Mouse (Mus musculus): Measurements from ENCODE around the gene Pfdn2. TPM values are rescaled to one million over a fixed set of nuclear protein-coding genes. Genes with fewer than 3 reads are reported as not detected.

Gene Pfdn2
- polyA plus RNA-seq, 1 experiment from 2014 or later = 64.1 TPM

- no peak for TF ChIP-seq EP300 (IDR thresholded peaks at IDR 0.05)
- TF ChIP-seq CTCF (IDR thresholded peaks at IDR 0.05) = no peak
Measured at GRCm38 (mm10) chr1:171402991-171403390, 57.5 kb downstream of the Pfdn2 start.

DNA sequence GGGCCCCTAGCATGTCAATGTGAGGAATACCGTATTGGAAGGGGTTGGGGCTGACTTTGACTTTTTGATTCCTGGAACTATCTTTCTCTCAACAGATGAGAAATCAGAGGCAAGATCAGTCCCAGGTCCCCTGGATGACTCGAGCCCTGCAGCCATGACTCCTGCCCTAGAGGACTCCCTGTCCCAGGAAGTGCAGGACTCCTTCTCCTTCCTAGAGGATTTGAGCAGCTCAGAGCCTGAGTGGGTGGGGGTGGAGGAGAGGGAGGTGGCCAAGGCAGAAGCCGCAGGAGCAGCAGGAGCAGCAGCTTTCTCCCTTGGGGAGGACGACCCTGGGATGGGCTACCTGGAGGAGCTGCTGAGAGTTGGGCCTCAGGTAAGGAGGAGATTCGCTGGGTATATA, 61.8 kb downstream of the Pfdn2 start:
- WGBS = 70% methylated on average over 5 of the region's 5 CpGs
- Histone ChIP-seq H3K9me3 (ENCODE audit: low read length) (no peaks in the 10 kb centered on the region), H3K27ac (ENCODE audit: low read length) (no peak overlapping the region), H3K27me3 (replicated peaks; ENCODE audit: insufficient read depth, low read length) (no peaks in the 10 kb centered on the region), H3K9ac (replicated peaks; ENCODE audit: low read depth) (no peak overlapping the region), H3K4me3 (ENCODE audit: low read depth, low read length) (no peak overlapping the region), H3K4me1 (ENCODE audit: insufficient read depth, low read depth, low read length) (no peaks in the 10 kb centered on the region), H3K4me2 (replicated peaks; ENCODE audit: low read depth, low read length) (no peak overlapping the region), H3K36me3 (ENCODE audit: insufficient read depth, low read length) (no peaks in the 10 kb centered on the region)
- no peak for DNase-seq (ENCODE audit: low spot score)
- ATAC-seq = no peak
- no peak for TF ChIP-seq CTCF (IDR thresholded peaks at IDR 0.05)
- no peak for TF ChIP-seq EP300 (IDR thresholded peaks at IDR 0.05)

More at GRCm38 (mm10) chr1:171402991-171403390, 57.5 kb downstream of the Pfdn2 start:
- H3K36me3 ChIP-seq (ENCODE audit: insufficient read depth, low read length) = no peaks in the 10 kb centered on the region
- no peaks in the 10 kb centered on the region for H3K4me1 ChIP-seq (ENCODE audit: insufficient read depth, low read depth, low read length)
- ATAC-seq (no peak), DNase-seq (ENCODE audit: low spot score) (no peak)
- H3K27me3 ChIP-seq (replicated peaks; ENCODE audit: insufficient read depth, low read length) = no peaks in the 10 kb centered on the region
- H3K27ac ChIP-seq (ENCODE audit: low read length) = no peak overlapping the region
- H3K9ac ChIP-seq (replicated peaks; ENCODE audit: low read depth) = no peak overlapping the region
- H3K9me3 ChIP-seq (ENCODE audit: low read length) = no peaks in the 10 kb centered on the region
- WGBS = 82% methylated on average over 7 of the region's 9 CpGs
- no peak overlapping the region for H3K4me2 ChIP-seq (replicated peaks; ENCODE audit: low read depth, low read length)
- no peak overlapping the region for H3K4me3 ChIP-seq (ENCODE audit: low read depth, low read length)

Other genes with a start within 250 kb of the Pfdn2 start
- 32.2 and 33.2 TPM in 2 replicates for gene Cfap126, start 231.8 kb upstream of the Pfdn2 start, polyA plus RNA-seq (2015; fragmentation: Nextera tagmentation; extraction: Ambion mirVana)
- 145 and 157 TPM in 2 replicates for gene Sdhc, start 195.1 kb upstream of the Pfdn2 start, polyA plus RNA-seq (2015; fragmentation: Nextera tagmentation; extraction: Ambion mirVana)
- gene Mpz, start 195.0 kb upstream of the Pfdn2 start, polyA plus RNA-seq (2015; fragmentation: Nextera tagmentation; extraction: Ambion mirVana) = 0.62 and 0.73 TPM in 2 replicates
- gene Pcp4l1, start 149.4 kb upstream of the Pfdn2 start, polyA plus RNA-seq (2015; fragmentation: Nextera tagmentation; extraction: Ambion mirVana) = 3.3 and 4.4 TPM in 2 replicates
- gene Nr1i3, start 131.7 kb upstream of the Pfdn2 start, polyA plus RNA-seq (2015; fragmentation: Nextera tagmentation; extraction: Ambion mirVana) = 0.07 and 0.08 TPM in 2 replicates
- gene Tomm40l, start 123.2 kb upstream of the Pfdn2 start, polyA plus RNA-seq (2015; fragmentation: Nextera tagmentation; extraction: Ambion mirVana) = 14.9 and 17.1 TPM in 2 replicates
- 2.3 and 5.5 TPM in 2 replicates for gene Apoa2, start 120.6 kb upstream of the Pfdn2 start, polyA plus RNA-seq (2015; fragmentation: Nextera tagmentation; extraction: Ambion mirVana)
- 121 and 130 TPM in 2 replicates for gene Fcer1g, start 111.3 kb upstream of the Pfdn2 start, polyA plus RNA-seq (2015; fragmentation: Nextera tagmentation; extraction: Ambion mirVana)
- gene Adamts4, start 95.2 kb upstream of the Pfdn2 start, polyA plus RNA-seq (2015; fragmentation: Nextera tagmentation; extraction: Ambion mirVana) = 2.7 and 3.3 TPM in 2 replicates
- 172 and 188 TPM in 2 replicates for gene Ndufs2, start 94.3 kb upstream of the Pfdn2 start, polyA plus RNA-seq (2015; fragmentation: Nextera tagmentation; extraction: Ambion mirVana)
- gene B4galt3, start 75.3 kb upstream of the Pfdn2 start, polyA plus RNA-seq (2015; fragmentation: Nextera tagmentation; extraction: Ambion mirVana) = 68.4 and 77.0 TPM in 2 replicates
- gene Ppox, start 64.5 kb upstream of the Pfdn2 start, polyA plus RNA-seq (2015; fragmentation: Nextera tagmentation; extraction: Ambion mirVana) = 28.4 and 30.6 TPM in 2 replicates
- gene Usp21, start 57.7 kb upstream of the Pfdn2 start, polyA plus RNA-seq (2015; fragmentation: Nextera tagmentation; extraction: Ambion mirVana) = 38.3 and 40.9 TPM in 2 replicates
- 95.4 and 100 TPM in 2 replicates for gene Ufc1, start 50.6 kb upstream of the Pfdn2 start, polyA plus RNA-seq (2015; fragmentation: Nextera tagmentation; extraction: Ambion mirVana)
- 43.0 and 44.4 TPM in 2 replicates for gene Dedd, start 16.5 kb upstream of the Pfdn2 start, polyA plus RNA-seq (2015; fragmentation: Nextera tagmentation; extraction: Ambion mirVana)
- 39.9 and 45.5 TPM in 2 replicates for gene Nit1, start within 50 bp of the Pfdn2 start, polyA plus RNA-seq (2015; fragmentation: Nextera tagmentation; extraction: Ambion mirVana)
- 4.0 and 4.5 TPM in 2 replicates for gene Klhdc9, start 15.1 kb downstream of the Pfdn2 start, polyA plus RNA-seq (2015; fragmentation: Nextera tagmentation; extraction: Ambion mirVana)
- 10.1 and 10.2 TPM in 2 replicates for gene Nectin4, start 24.4 kb downstream of the Pfdn2 start, polyA plus RNA-seq (2015; fragmentation: Nextera tagmentation; extraction: Ambion mirVana)
- gene Arhgap30, start 43.3 kb downstream of the Pfdn2 start, polyA plus RNA-seq (2015; fragmentation: Nextera tagmentation; extraction: Ambion mirVana) = 3.5 and 4.1 TPM in 2 replicates
- gene Usf1, start 65.6 kb downstream of the Pfdn2 start, polyA plus RNA-seq (2015; fragmentation: Nextera tagmentation; extraction: Ambion mirVana) = 66.4 and 67.7 TPM in 2 replicates
- 7.1 and 7.8 TPM in 2 replicates for gene Tstd1, start 73.2 kb downstream of the Pfdn2 start, polyA plus RNA-seq (2015; fragmentation: Nextera tagmentation; extraction: Ambion mirVana)
- 177 and 239 TPM in 2 replicates for gene F11r, start 91.9 kb downstream of the Pfdn2 start, polyA plus RNA-seq (2015; fragmentation: Nextera tagmentation; extraction: Ambion mirVana)
- 13.7 and 14.8 TPM in 2 replicates for gene Alyref2, start 157.8 kb downstream of the Pfdn2 start, polyA plus RNA-seq (2015; fragmentation: Nextera tagmentation; extraction: Ambion mirVana)
- gene Itln1, start 189.6 kb downstream of the Pfdn2 start, polyA plus RNA-seq (2015; fragmentation: Nextera tagmentation; extraction: Ambion mirVana) = not detected in 2 replicates
- gene Cd244a, start 213.5 kb downstream of the Pfdn2 start, polyA plus RNA-seq (2015; fragmentation: Nextera tagmentation; extraction: Ambion mirVana) = 1.7 and 1.8 TPM in 2 replicates